Mouse (Mus musculus): ENCODE data around the gene Metap1.
A peak's percentile ranks its signal among the peaks of the same experiment; 100 is the strongest.
"Not testable (repeated sequence)": the region's sequence is repeated elsewhere in the genome, so short reads cannot be mapped to it uniquely, and the experiment has no call there.

Metap1 gene

GRCm38 (mm10) chr3:138503754-138504153, 14.4 kb upstream of the Metap1 start:
- no peak for DNase-seq (ENCODE audit: low spot score in 2 of 2)

GRCm38 (mm10) chr3:138499854-138500740, 10.8 kb upstream of the Metap1 start:
- no peak for DNase-seq (ENCODE audit: low spot score in 2 of 2)

GRCm38 (mm10) chr3:138498731-138499130, 9.4 kb upstream of the Metap1 start:
- DNase-seq (ENCODE audit: low spot score in 2 of 2): no peak

- no peak for DNase-seq (ENCODE audit: low spot score in 2 of 2)
These were observed 6.1 kb upstream of the Metap1 start for GRCm38 (mm10) chr3:138495166-138496145.

- DNase-seq (ENCODE audit: low spot score in 2 of 2): no peak
These were observed 5.2 kb upstream of the Metap1 start for GRCm38 (mm10) chr3:138494565-138494964.

- DNase-seq (ENCODE audit: low spot score in 2 of 2): no peak
These were observed 4.4 kb upstream of the Metap1 start for GRCm38 (mm10) chr3:138493668-138494067.

GRCm38 (mm10) chr3:138490034-138490337, 671 bp upstream of the Metap1 start:
- DNase-seq (ENCODE audit: low spot score in 2 of 2): no peak

- DNase-seq (ENCODE audit: low spot score in 2 of 2): peak in 1 of 2 experiments; percentile 18
These were observed 560 bp downstream of the Metap1 start for GRCm38 (mm10) chr3:138488584-138489326.

GRCm38 (mm10) chr3:138483240-138483639, 6.1 kb downstream of the Metap1 start:
- no peak for DNase-seq (ENCODE audit: low spot score in 2 of 2)

- no peak for DNase-seq (ENCODE audit: low spot score in 2 of 2)
These were observed 7.6 kb downstream of the Metap1 start for GRCm38 (mm10) chr3:138481526-138482284.

GRCm38 (mm10) chr3:138479489-138479888, 9.8 kb downstream of the Metap1 start:
- DNase-seq (ENCODE audit: low spot score in 2 of 2): no peak

- no peak for DNase-seq (ENCODE audit: low spot score in 2 of 2)
These were observed 18.2 kb downstream of the Metap1 start for GRCm38 (mm10) chr3:138471066-138471465.

GRCm38 (mm10) chr3:138466656-138467055, 22.7 kb downstream of the Metap1 start:
- DNase-seq (ENCODE audit: low spot score in 2 of 2): not testable (repeated sequence)

GRCm38 (mm10) chr3:138464573-138465147, 24.7 kb downstream of the Metap1 start:
- no peak for DNase-seq (ENCODE audit: low spot score in 2 of 2)

- no peak for DNase-seq (ENCODE audit: low spot score in 2 of 2)
These were observed 25.5 kb downstream of the Metap1 start for GRCm38 (mm10) chr3:138463807-138464206.

GRCm38 (mm10) chr3:138463137-138463536, 26.2 kb downstream of the Metap1 start:
- no peak for DNase-seq (ENCODE audit: low spot score in 2 of 2)

- DNase-seq (ENCODE audit: low spot score in 2 of 2): no peak
These were observed 27.5 kb downstream of the Metap1 start for GRCm38 (mm10) chr3:138461832-138462231.

- no peak for DNase-seq (ENCODE audit: low spot score in 2 of 2)
These were observed 29.1 kb downstream of the Metap1 start for GRCm38 (mm10) chr3:138460260-138460659.

- DNase-seq (ENCODE audit: low spot score in 2 of 2): no peak
These were observed 30.9 kb downstream of the Metap1 start for GRCm38 (mm10) chr3:138458441-138458840.

- DNase-seq (ENCODE audit: low spot score in 2 of 2): no peak
These were observed 34.4 kb downstream of the Metap1 start for GRCm38 (mm10) chr3:138454711-138455435.
